Mouse (Mus musculus) embryonic fibroblast, embryonic 13.5 days (primary cell): ENCODE data around the gene Nav2. TPM values are rescaled to one million over a fixed set of nuclear protein-coding genes. Genes with fewer than 3 reads are reported as not detected.

Experiments used
- H3K27ac ChIP-seq: 2 replicates; pipeline ENCODE4 v1.5.1; 2012; ENCODE audit warnings: low read length, control low read depth, inconsistent platforms; ENCODE audit not compliant: insufficient read depth
- H3K4me1 ChIP-seq: 2 replicates; pipeline ENCODE4 v1.6.1; 2011; ENCODE audit warnings: low read length; ENCODE audit not compliant: control insufficient read depth, insufficient read depth
- H3K4me3 ChIP-seq: 2 replicates; pipeline ENCODE4 v1.5.1; 2011; ENCODE audit warnings: mild to moderate bottlenecking, control low read depth, low read length; ENCODE audit not compliant: insufficient read depth
- CTCF ChIP-seq: IDR thresholded peaks from 2 replicates; pipeline ENCODE4 v1.5.1; 2011; ENCODE audit warnings: mild to moderate bottlenecking, control low read depth, low read length, moderate library complexity, borderline replicate concordance; ENCODE audit not compliant: insufficient read depth
- POLR2A ChIP-seq: IDR thresholded peaks from 2 replicates; pipeline ENCODE4 v1.6.1; 2011; ENCODE audit warnings: low read depth, mild to moderate bottlenecking, control low read depth, low read length, moderate library complexity
- polyA plus RNA-seq: library from polyadenylated mRNA; stranded (reverse); fragments of >200 nt; gene quantifications from 2 replicates; pipeline ENCODE4 v1.2.4, GENCODE M21; 2011; ENCODE audit warnings: low read depth; ENCODE audit not compliant: missing spikeins, insufficient read length

Gene Nav2
- polyA plus RNA-seq, 1 experiment, result 18.7 TPM

GRCm38 (mm10) chr7:49250581-49251307, 342.2 kb downstream of the Nav2 start:
- TF ChIP-seq POLR2A, result no peak
- no peak for TF ChIP-seq CTCF
- Histone ChIP-seq H3K4me1 (peaks cover 18% of the 10 kb centered on the region), H3K4me3 (no peak overlapping the region), H3K27ac (peak overlapping the region; percentile 12; the same call in 1 of the 2 replicates)

GRCm38 (mm10) chr7:49251308-49251638, 342.8 kb downstream of the Nav2 start:
- H3K4me1 ChIP-seq, result peaks cover 18% of the 10 kb centered on the region
- peak overlapping the region; percentile 19 for H3K27ac ChIP-seq
- no peak overlapping the region for H3K4me3 ChIP-seq
- TF ChIP-seq CTCF (no peak), POLR2A (no peak)

GRCm38 (mm10) chr7:49252444-49252843, 343.9 kb downstream of the Nav2 start:
- TF ChIP-seq CTCF, result no peak
- no peak for TF ChIP-seq POLR2A
- Histone ChIP-seq H3K4me3 (no peak overlapping the region), H3K4me1 (peaks cover 18% of the 10 kb centered on the region), H3K27ac (peak overlapping the region; percentile 41; the same call in 1 of the 2 replicates)

- TF ChIP-seq CTCF, result no peak
- no peak for TF ChIP-seq POLR2A
- H3K4me3 ChIP-seq, result no peak overlapping the region
- H3K27ac ChIP-seq, result peak overlapping the region; percentile 41; the same call in 1 of the 2 replicates
- H3K4me1 ChIP-seq, result peaks cover 18% of the 10 kb centered on the region
Observed at GRCm38 (mm10) chr7:49252902-49253301, 344.4 kb downstream of the Nav2 start.

GRCm38 (mm10) chr7:49255053-49255452, 346.5 kb downstream of the Nav2 start:
- Histone ChIP-seq H3K27ac (no peak overlapping the region), H3K4me1 (peaks cover 14% of the 10 kb centered on the region), H3K4me3 (no peak overlapping the region)
- TF ChIP-seq POLR2A, result no peak
- no peak for TF ChIP-seq CTCF

DNA sequence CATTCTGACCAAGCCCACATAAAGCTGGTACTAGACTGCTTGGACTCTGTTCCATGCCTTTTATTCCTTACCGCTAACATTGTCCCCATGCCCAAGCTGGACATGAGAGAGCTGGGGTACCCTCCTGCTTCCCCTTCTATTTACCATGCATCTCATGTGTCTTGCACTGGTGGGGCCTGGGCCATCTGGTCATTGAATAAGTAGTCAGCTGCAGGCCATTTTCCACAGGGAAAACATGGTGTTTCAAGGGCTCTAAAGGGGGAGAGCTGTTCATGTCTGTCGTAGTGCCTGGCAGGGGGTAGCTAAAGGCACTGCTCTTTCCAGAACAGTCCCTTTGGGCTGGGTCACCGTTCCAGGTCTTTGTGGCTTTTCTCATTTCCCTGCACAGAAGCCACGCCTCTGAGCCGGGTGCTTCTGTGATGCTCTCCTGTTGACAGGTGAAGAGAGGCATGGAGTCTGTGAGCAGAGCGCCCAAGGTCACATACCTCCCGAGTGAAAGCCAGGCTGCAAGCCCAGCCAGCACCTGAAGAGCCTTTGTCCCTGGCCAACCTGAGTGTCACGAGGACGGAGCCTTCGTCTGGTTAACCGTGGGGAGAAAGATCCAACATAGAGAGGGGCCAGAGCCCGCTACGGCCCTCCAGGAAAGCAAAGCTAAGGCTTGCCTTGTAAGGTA, 348.9 kb downstream of the Nav2 start:
- no peak overlapping the region for H3K4me3 ChIP-seq
- no peak for TF ChIP-seq POLR2A
- no peak for TF ChIP-seq CTCF
- H3K4me1 ChIP-seq, result peaks cover 7% of the 10 kb centered on the region
- H3K27ac ChIP-seq, result no peak overlapping the region

GRCm38 (mm10) chr7:49258088-49258487, 349.6 kb downstream of the Nav2 start:
- Histone ChIP-seq H3K4me3 (no peak overlapping the region), H3K4me1 (peaks cover 2% of the 10 kb centered on the region), H3K27ac (no peak overlapping the region)
- no peak for TF ChIP-seq CTCF

DNA sequence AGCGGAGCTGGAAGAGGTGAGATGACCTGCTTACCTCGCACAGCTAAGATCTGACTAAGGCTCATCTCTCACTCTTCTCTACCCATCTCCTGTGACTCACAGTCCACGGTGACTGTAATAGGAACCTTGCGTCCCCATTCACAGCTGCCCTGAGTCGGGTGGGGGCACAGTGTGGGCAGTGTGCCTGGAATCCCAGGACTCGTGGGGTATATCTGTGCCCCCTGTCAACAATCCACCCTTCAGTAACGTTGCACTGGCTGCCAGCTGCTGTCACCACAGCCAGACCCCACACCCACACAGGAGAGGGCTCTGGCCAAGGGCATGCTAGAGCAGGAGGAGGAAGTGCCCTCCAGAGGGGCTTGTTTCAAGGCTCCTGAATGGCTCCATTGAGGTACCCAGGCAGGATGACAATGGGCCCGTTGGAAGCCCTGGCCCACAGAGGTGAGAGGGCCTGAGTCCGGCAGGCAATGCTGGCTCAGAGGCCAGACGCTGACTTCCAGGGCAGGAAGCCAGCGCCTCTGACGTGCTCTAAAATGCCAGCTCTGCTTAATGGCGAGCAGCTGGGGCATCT, 353.5 kb downstream of the Nav2 start:
- no peaks in the 10 kb centered on the region for H3K4me1 ChIP-seq
- no peak overlapping the region for H3K4me3 ChIP-seq
- H3K27ac ChIP-seq, result no peak overlapping the region
- no peak for TF ChIP-seq CTCF
- TF ChIP-seq POLR2A, result no peak

GRCm38 (mm10) chr7:49266422-49266821, 357.9 kb downstream of the Nav2 start:
- H3K4me1 ChIP-seq, result 0 out of 2 replicates have a peak, but pooled peaks cover 2% of the 10 kb centered on the region
- TF ChIP-seq POLR2A (no peak), CTCF (no peak)
- no peak overlapping the region for H3K27ac ChIP-seq
- H3K4me3 ChIP-seq, result no peak overlapping the region
